Mouse (Mus musculus): ENCODE measurements around the gene E2f2. TPM values are rescaled to one million over a fixed set of nuclear protein-coding genes. Genes with fewer than 3 reads are reported as not detected.
A peak's percentile ranks its signal among the peaks of the same experiment; 100 is the strongest.

E2f2 gene
- polyA plus RNA-seq, 1 experiment from 2014 or later: 16.1 TPM

GRCm38 (mm10) chr4:136135874-136136728, 36.1 kb upstream of the E2f2 start:
- 0 out of 2 replicates have a peak, but pooled peaks have one; percentile 5 for ATAC-seq (ENCODE audit: borderline replicate concordance, extremely low read depth, low FRiP score, low TSS enrichment)
- Histone ChIP-seq H3K27me3 (no peaks in the 10 kb centered on the region), H3K9ac (peak overlapping the region; percentile 63; the same call in 1 of the 2 replicates), H3K27ac (peak overlapping the region; percentile 99), H3K9me3 (no peaks in the 10 kb centered on the region), H3K36me3 (no peaks in the 10 kb centered on the region), H3K4me1 (peaks cover 71% of the 10 kb centered on the region), H3K4me3 (no peak overlapping the region; the same call in 1 of the 2 replicates), H3K4me2 (peak overlapping the region; percentile 87)
- WGBS: 35% methylated on average over 9 of the region's 9 CpGs

GRCm38 (mm10) chr4:136139326-136140110, 32.7 kb upstream of the E2f2 start:
- H3K4me1 ChIP-seq: peaks cover 76% of the 10 kb centered on the region
- peak overlapping the region; percentile 99 for H3K27ac ChIP-seq
- no peak overlapping the region for H3K4me3 ChIP-seq
- no peaks in the 10 kb centered on the region for H3K36me3 ChIP-seq
- peak overlapping the region; percentile 51 for H3K4me2 ChIP-seq
- no peak overlapping the region for H3K9ac ChIP-seq
- WGBS: 32% methylated on average over 17 of the region's 17 CpGs
- no peaks in the 10 kb centered on the region for H3K9me3 ChIP-seq
- ATAC-seq (ENCODE audit: borderline replicate concordance, extremely low read depth, low FRiP score, low TSS enrichment): no peak
- H3K27me3 ChIP-seq: no peaks in the 10 kb centered on the region

DNA sequence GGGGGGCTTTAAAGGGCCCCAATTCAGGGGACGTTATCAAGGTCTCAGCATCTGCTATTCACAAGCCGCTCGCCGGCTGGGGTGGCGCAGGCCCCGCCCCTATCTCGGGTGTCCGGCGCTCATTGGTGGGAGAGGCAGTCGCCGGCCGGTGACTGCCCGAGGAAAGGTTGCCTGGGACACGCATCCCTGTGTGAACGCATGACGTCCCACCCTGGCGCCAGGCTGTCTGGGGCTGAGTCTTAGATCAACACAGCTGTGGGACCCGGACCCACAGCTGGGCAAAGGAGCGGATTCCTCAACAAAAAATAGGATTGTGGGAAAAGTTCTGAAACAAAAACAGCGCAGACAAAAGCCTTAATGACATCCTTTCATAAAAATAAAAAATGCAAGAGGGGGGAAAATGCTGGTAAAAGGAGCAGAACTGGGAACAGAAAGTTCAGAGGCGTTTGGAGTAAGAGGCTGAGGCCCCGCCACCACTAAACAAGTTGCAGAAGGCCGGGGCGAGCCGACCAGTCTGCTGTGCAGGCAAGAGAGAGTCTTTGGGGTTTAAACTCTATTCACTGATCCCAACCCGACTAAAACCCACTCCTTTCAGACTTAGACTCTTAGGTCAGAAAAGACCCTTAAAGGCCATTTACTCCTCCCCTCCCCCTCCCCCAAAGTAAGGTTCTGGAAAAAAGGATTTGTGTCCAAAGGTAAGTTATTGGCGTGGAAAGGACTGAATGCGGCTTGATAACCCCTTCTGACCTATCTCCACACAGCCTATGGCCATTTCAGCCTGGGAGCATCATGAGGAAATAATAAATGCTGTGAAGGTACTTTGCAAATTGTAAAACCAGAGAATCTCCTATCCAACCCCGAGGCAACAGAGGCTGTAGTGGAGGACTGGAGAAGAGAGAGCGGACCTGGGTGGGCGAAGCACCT, 31.6 kb upstream of the E2f2 start:
- H3K4me1 ChIP-seq: peaks cover 71% of the 10 kb centered on the region
- H3K9me3 ChIP-seq: no peaks in the 10 kb centered on the region
- WGBS: 7% methylated on average over 31 of the region's 31 CpGs
- H3K27me3 ChIP-seq: no peaks in the 10 kb centered on the region
- H3K36me3 ChIP-seq: no peaks in the 10 kb centered on the region
- peak overlapping the region; percentile 99 for H3K27ac ChIP-seq
- H3K9ac ChIP-seq: peak overlapping the region; percentile 25; the same call in 1 of the 2 replicates
- peak; percentile 89 for ATAC-seq (ENCODE audit: borderline replicate concordance, extremely low read depth, low FRiP score, low TSS enrichment)
- peak overlapping the region; percentile 10 for H3K4me3 ChIP-seq
- H3K4me2 ChIP-seq: peak overlapping the region; percentile 51

GRCm38 (mm10) chr4:136142267-136143192, 29.7 kb upstream of the E2f2 start:
- peak overlapping the region; percentile 32 for H3K9ac ChIP-seq
- ATAC-seq (ENCODE audit: borderline replicate concordance, extremely low read depth, low FRiP score, low TSS enrichment): no peak
- H3K4me2 ChIP-seq: peak overlapping the region; percentile 61
- H3K4me1 ChIP-seq: peaks cover 74% of the 10 kb centered on the region
- H3K9me3 ChIP-seq: no peaks in the 10 kb centered on the region
- peak overlapping the region; percentile 92 for H3K4me3 ChIP-seq
- WGBS: 8% methylated on average over 17 of the region's 17 CpGs
- no peaks in the 10 kb centered on the region for H3K36me3 ChIP-seq
- H3K27me3 ChIP-seq: no peaks in the 10 kb centered on the region
- peak overlapping the region; percentile 99 for H3K27ac ChIP-seq

DNA sequence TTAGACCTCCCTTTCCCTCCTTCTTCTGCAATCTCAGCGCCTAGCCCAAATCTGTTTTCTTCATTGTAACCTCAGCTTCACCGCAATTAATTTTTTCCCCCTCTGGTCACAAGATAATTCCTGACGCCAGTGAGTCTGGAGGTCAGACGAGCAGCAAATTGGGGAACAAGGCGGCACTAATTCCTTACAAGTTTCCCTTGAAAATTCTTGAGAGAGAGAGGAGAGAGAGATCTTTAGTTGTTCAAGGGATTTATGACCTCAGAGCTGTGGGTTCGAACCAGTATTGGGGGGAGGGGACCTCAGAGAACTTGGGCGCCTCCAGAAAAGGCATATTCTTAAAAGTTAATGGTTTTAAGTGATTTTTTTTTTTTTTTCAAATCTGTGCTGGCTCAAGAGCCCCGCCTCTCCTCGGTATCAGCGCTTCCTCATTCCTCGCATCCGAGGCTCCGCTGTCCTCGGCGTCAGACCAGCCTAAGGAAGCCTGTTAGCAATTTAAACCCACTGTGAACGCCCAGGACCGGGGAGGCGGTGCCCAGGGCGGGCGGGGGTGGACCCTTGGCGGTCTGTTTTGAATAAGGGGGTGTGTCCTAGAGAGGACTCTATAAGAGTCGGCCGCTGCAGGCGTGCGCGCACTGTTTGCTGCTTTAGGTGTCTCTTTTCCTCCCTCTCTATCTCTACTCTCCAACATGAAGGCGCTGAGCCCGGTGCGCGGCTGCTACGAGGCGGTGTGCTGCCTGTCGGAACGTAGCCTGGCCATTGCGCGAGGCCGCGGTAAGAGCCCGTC, 28.8 kb upstream of the E2f2 start, which contains the start of gene Id3:
Gene Id3, plus strand, starts transcription at position 305 of the 784 bp plus-strand sequence.
- peak within 1 kb of the TSS; percentile 97 for H3K9ac ChIP-seq
- peak within 1 kb of the TSS; percentile 61 for H3K4me2 ChIP-seq
- peak; percentile 88 for ATAC-seq (ENCODE audit: borderline replicate concordance, extremely low read depth, low FRiP score, low TSS enrichment)
- H3K27ac ChIP-seq: peak within 1 kb of the TSS; percentile 99
- H3K4me1 ChIP-seq: peaks cover 72% of the 10 kb centered on the region
- H3K36me3 ChIP-seq: no peaks in the 10 kb centered on the region
- H3K4me3 ChIP-seq: peak within 1 kb of the TSS; percentile 92
- WGBS: under 1% methylated on average over 38 of the region's 39 CpGs
- no peaks in the 10 kb centered on the region for H3K27me3 ChIP-seq
- no peaks in the 10 kb centered on the region for H3K9me3 ChIP-seq

GRCm38 (mm10) chr4:136144126-136144926, 27.9 kb upstream of the E2f2 start:
- Histone ChIP-seq H3K4me2 (peak overlapping the region; percentile 61), H3K9me3 (no peaks in the 10 kb centered on the region), H3K4me1 (peaks cover 69% of the 10 kb centered on the region), H3K36me3 (no peaks in the 10 kb centered on the region), H3K4me3 (peak overlapping the region; percentile 92), H3K27me3 (no peaks in the 10 kb centered on the region), H3K9ac (peak overlapping the region; percentile 97), H3K27ac (peak overlapping the region; percentile 99)
- 1% methylated on average over 50 of the region's 50 CpGs for WGBS
- ATAC-seq (ENCODE audit: borderline replicate concordance, extremely low read depth, low FRiP score, low TSS enrichment): peak; percentile 2; the same call in 1 of the 2 replicates

DNA sequence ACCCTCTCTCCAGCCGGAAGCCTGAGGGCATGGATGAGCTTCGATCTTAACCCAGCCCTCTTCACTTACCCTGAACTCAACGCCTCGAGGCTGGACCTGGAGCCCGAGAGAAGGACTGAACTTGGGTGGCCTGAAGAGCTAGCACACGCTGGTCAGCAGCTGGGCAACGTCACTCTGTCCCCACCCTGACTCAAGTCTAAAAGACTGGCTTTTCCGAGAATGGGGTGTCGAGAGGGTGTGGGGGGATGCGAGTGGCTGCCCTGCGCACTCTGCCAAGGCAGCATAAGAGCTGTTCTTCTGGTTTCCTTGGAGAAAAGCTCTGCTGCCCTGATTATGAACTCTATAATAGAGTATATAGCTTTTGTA, 27.3 kb upstream of the E2f2 start:
- 0% methylated on average over 11 of the region's 11 CpGs for WGBS
- Histone ChIP-seq H3K27ac (peak overlapping the region; percentile 99), H3K9me3 (no peaks in the 10 kb centered on the region), H3K9ac (peak overlapping the region; percentile 97), H3K4me1 (peaks cover 63% of the 10 kb centered on the region), H3K4me2 (peak overlapping the region; percentile 61), H3K4me3 (peak overlapping the region; percentile 92), H3K27me3 (no peaks in the 10 kb centered on the region), H3K36me3 (no peaks in the 10 kb centered on the region)
- no peak for ATAC-seq (ENCODE audit: borderline replicate concordance, extremely low read depth, low FRiP score, low TSS enrichment)

GRCm38 (mm10) chr4:136145362-136145885, 26.8 kb upstream of the E2f2 start:
- Histone ChIP-seq H3K9ac (peak overlapping the region; percentile 97), H3K27me3 (no peaks in the 10 kb centered on the region), H3K4me1 (peaks cover 60% of the 10 kb centered on the region), H3K4me2 (peak overlapping the region; percentile 61), H3K36me3 (no peaks in the 10 kb centered on the region), H3K4me3 (peak overlapping the region; percentile 92), H3K9me3 (no peaks in the 10 kb centered on the region), H3K27ac (peak overlapping the region; percentile 99)
- no peak for ATAC-seq (ENCODE audit: borderline replicate concordance, extremely low read depth, low FRiP score, low TSS enrichment)
- 5% methylated on average over 11 of the region's 11 CpGs for WGBS

DNA sequence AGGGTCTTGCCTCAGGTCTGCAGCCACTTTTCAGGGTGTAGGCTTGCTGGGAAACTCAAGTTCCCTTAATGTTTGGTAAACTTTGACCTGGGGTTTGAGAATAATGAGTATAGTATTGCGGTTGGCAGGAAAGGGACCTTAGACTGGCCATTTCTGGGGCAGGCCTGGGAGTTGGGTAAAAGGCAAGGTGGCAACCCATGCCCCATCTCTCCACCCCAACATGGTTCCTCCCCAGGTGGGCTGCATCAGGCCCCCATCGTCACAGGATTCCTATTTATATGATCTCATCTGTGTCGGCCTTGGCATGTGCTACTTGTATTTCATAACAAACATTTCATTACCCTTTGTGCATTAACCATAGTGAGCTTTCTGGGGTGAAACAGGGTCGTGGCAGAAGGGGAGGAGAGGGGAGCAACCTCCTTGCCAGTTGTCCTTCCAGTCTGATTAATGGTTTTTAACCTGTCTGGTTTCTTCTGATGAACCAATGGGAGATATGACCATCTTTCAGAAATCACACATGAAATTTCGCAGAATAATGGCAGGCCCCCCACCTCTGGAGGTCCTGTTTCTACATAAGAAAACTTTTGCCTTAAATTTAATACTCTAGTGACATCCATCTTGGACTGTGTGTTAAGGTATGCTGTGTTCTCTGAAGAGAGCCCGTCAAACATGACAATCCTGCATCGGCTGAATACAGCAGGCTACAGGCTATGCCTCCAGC, 26.0 kb upstream of the E2f2 start:
- peak overlapping the region; percentile 61 for H3K4me2 ChIP-seq
- H3K9me3 ChIP-seq: no peaks in the 10 kb centered on the region
- peak overlapping the region; percentile 92 for H3K4me3 ChIP-seq
- no peaks in the 10 kb centered on the region for H3K36me3 ChIP-seq
- peak overlapping the region; percentile 97 for H3K9ac ChIP-seq
- H3K27me3 ChIP-seq: no peaks in the 10 kb centered on the region
- ATAC-seq (ENCODE audit: borderline replicate concordance, extremely low read depth, low FRiP score, low TSS enrichment): no peak
- H3K27ac ChIP-seq: peak overlapping the region; percentile 99
- peaks cover 57% of the 10 kb centered on the region for H3K4me1 ChIP-seq
- 23% methylated on average over 7 of the region's 7 CpGs for WGBS
